Mouse (Mus musculus) myocyte (in vitro differentiated cells): ENCODE measurements around the gene Map3k1.

Experiments used
- CEBPB ChIP-seq: IDR thresholded peaks from 2 replicates; pipeline ENCODE4 v1.6.1; 2011; ENCODE audit warnings: mild to moderate bottlenecking, moderate library complexity; ENCODE audit not compliant: poor library complexity, insufficient read depth, severe bottlenecking
- E2F4 ChIP-seq: IDR thresholded peaks from one replicate; pipeline ENCODE4 v1.6.1; 2011; ENCODE audit warnings: mild to moderate bottlenecking, control low read depth, moderate library complexity; ENCODE audit not compliant: insufficient read depth
- MAX ChIP-seq: IDR thresholded peaks from one replicate; pipeline ENCODE4 v1.6.1; 2011; ENCODE audit warnings: low read depth, mild to moderate bottlenecking, control low read depth
- MYOD1 ChIP-seq, 3 experiments: IDR thresholded peaks; one replicate each; pipeline ENCODE4 v1.6.1; 2011; ENCODE audit warnings: control low read depth in 2 of 3, low read depth in 2 of 3, mild to moderate bottlenecking in 2 of 3, moderate library complexity in 1 of 3; ENCODE audit not compliant: insufficient read length in 2 of 3, control insufficient read depth in 1 of 3
- MYOG ChIP-seq, 3 experiments: IDR thresholded peaks; one replicate each; pipeline ENCODE4 v1.6.1; 2011; ENCODE audit warnings: control low read depth in 2 of 3, low read depth in 2 of 3, mild to moderate bottlenecking in 2 of 3; ENCODE audit not compliant: insufficient read length in 2 of 3, control insufficient read depth in 1 of 3, insufficient read depth in 1 of 3
- POLR2A ChIP-seq: IDR thresholded peaks from one replicate; pipeline ENCODE4 v1.6.1; 2011; ENCODE audit warnings: low read depth, mild to moderate bottlenecking, control low read depth, moderate library complexity; ENCODE audit not compliant: insufficient read length
- POLR2AphosphoS2 ChIP-seq: IDR thresholded peaks from one replicate; pipeline ENCODE4 v1.6.1; 2011; ENCODE audit warnings: low read depth, control low read depth; ENCODE audit not compliant: insufficient read length
- REST ChIP-seq: IDR thresholded peaks from one replicate; pipeline ENCODE4 v1.6.1; 2011; ENCODE audit warnings: mild to moderate bottlenecking, control low read depth, moderate library complexity; ENCODE audit not compliant: insufficient read depth, insufficient read length
- SRF ChIP-seq: IDR thresholded peaks from one replicate; pipeline ENCODE4 v1.6.1; 2011; ENCODE audit warnings: low read depth; ENCODE audit not compliant: control insufficient read depth, insufficient read length
- TCF12 ChIP-seq: IDR thresholded peaks from one replicate; pipeline ENCODE4 v1.6.1; 2011; ENCODE audit warnings: mild to moderate bottlenecking, control low read depth; ENCODE audit not compliant: poor library complexity, insufficient read depth, severe bottlenecking
- TCF3 ChIP-seq: IDR thresholded peaks from one replicate; pipeline ENCODE4 v1.6.1; 2011; ENCODE audit warnings: low read depth, control low read depth; ENCODE audit not compliant: insufficient read length
- USF1 ChIP-seq: IDR thresholded peaks from one replicate; pipeline ENCODE4 v1.6.1; 2011; ENCODE audit warnings: low read depth, mild to moderate bottlenecking, control low read depth, moderate library complexity

GRCm38 (mm10) chr13:111755377-111755776, 53.4 kb downstream of the Map3k1 start:
- TF ChIP-seq MYOG (IDR thresholded peaks at IDR 0.05; ENCODE audit: control insufficient read depth in 1 of 3, insufficient read depth in 1 of 3, insufficient read length in 2 of 3, low read depth in 2 of 3) (no peak), REST (no peak), POLR2A (no peak), E2F4 (no peak), MAX (no peak), MYOD1 (IDR thresholded peaks at IDR 0.05; ENCODE audit: control insufficient read depth in 1 of 3, insufficient read length in 2 of 3, low read depth in 2 of 3) (no peak), CEBPB (no peak), TCF12 (no peak), USF1 (no peak), TCF3 (no peak), POLR2AphosphoS2 (no peak), SRF (no peak)
